Mouse (Mus musculus): ENCODE results near the gene Rapgef6.

DNA sequence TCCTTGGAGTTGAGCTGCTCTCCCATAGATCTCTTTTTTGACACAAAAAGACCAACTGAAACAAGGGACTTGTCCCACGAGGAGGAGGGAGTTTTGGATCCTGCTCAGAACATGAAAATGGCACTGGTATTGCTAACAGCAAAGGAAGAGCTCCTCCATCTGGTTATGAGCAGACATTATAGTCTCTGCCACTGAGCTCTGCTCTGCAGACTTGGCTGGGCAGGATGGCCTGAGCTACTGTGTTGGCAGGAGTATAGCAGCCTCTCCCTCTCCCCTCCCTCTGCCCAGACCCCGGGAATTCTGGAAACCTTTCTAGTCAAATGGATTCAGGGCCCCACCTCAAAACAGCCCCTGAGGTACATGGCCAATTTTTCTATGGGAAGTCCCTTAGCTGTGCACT is 187.0 kb downstream of the Rapgef6 start:
- no peak for TF ChIP-seq POLR2A (IDR thresholded peaks at IDR 0.05; ENCODE audit: extremely low read depth, insufficient read depth, low read length)
- no peak for TF ChIP-seq CTCF (IDR thresholded peaks at IDR 0.05; ENCODE audit: low read depth, low read length)
